Mouse (Mus musculus): ENCODE measurements at regions not wholly inside any gene's neighbourhood (a gene's known extent, or its start where the extent isn't known, plus 50 kb on each side); places are given as distances from the start of the nearest gene placed in this dataset. TPM values are rescaled to one million over a fixed set of nuclear protein-coding genes. Genes with fewer than 3 reads are reported as not detected.

- no peak for DNase-seq
- TF ChIP-seq CTCF (IDR thresholded peaks at IDR 0.05) = no peak
- no peak overlapping the region for H3K27ac ChIP-seq
- intact Hi-C loops (cut with DNase I) = no loop called here
- no peak overlapping the region for H3K4me3 ChIP-seq
Observed at GRCm38 (mm10) chr12:110204246-110204989, 74.5 kb upstream of the Dio3 start.

GRCm38 (mm10) chr12:110206271-110206670 lies 72.6 kb upstream of the Dio3 start:
- intact Hi-C loops (cut with DNase I) = no loop called here
- DNase-seq = no peak
- no peak overlapping the region for H3K4me3 ChIP-seq

GRCm38 (mm10) chr12:110206812-110207211 lies 72.1 kb upstream of the Dio3 start:
- intact Hi-C loops (cut with DNase I) = no loop called here
- Histone ChIP-seq H3K27ac (peak overlapping the region; percentile 28; the same call in 1 of the 2 replicates), H3K4me3 (no peak overlapping the region)
- no peak for TF ChIP-seq CTCF (IDR thresholded peaks at IDR 0.05)
- DNase-seq = peak; percentile 29

More at GRCm38 (mm10) chr12:110206271-110206670, 72.6 kb upstream of the Dio3 start:
- no peak overlapping the region for H3K27ac ChIP-seq
- TF ChIP-seq CTCF (IDR thresholded peaks at IDR 0.05) = no peak

GRCm38 (mm10) chr12:110207246-110207852 lies 71.5 kb upstream of the Dio3 start:
- H3K4me3 ChIP-seq = no peak overlapping the region
- TF ChIP-seq CTCF (IDR thresholded peaks at IDR 0.05) = no peak
- intact Hi-C loops (cut with DNase I) = no loop called here
- no peak for DNase-seq
- H3K27ac ChIP-seq = peak overlapping the region; percentile 28; the same call in 1 of the 2 replicates

- Histone ChIP-seq H3K27ac (no peak overlapping the region), H3K4me3 (no peak overlapping the region)
- TF ChIP-seq CTCF (IDR thresholded peaks at IDR 0.05) = no peak
- intact Hi-C loops (cut with DNase I) = no loop called here
- DNase-seq = no peak
Observed at GRCm38 (mm10) chr12:110212716-110213115, 66.2 kb upstream of the Dio3 start.

GRCm38 (mm10) chr12:110214833-110215232 lies 64.0 kb upstream of the Dio3 start:
- TF ChIP-seq CTCF (IDR thresholded peaks at IDR 0.05) = no peak
- Histone ChIP-seq H3K27ac (no peak overlapping the region), H3K4me3 (no peak overlapping the region)
- DNase-seq = no peak
- intact Hi-C loops (cut with DNase I) = no loop called here

GRCm38 (mm10) chr12:110215311-110215710 lies 63.6 kb upstream of the Dio3 start:
- no peak for TF ChIP-seq CTCF (IDR thresholded peaks at IDR 0.05)
- H3K4me3 ChIP-seq = no peak overlapping the region
- no peak overlapping the region for H3K27ac ChIP-seq
- intact Hi-C loops (cut with DNase I) = no loop called here
- DNase-seq = no peak

- no peak for DNase-seq
- Histone ChIP-seq H3K27ac (no peak overlapping the region), H3K4me3 (no peak overlapping the region)
- no peak for TF ChIP-seq CTCF (IDR thresholded peaks at IDR 0.05)
- intact Hi-C loops (cut with DNase I) = no loop called here
Observed at GRCm38 (mm10) chr12:110219750-110220149, 59.1 kb upstream of the Dio3 start.

GRCm38 (mm10) chr12:110220516-110220915 lies 58.4 kb upstream of the Dio3 start:
- H3K27ac ChIP-seq = no peak overlapping the region
- no peak for DNase-seq
- TF ChIP-seq CTCF (IDR thresholded peaks at IDR 0.05) = no peak
- intact Hi-C loops (cut with DNase I) = no loop called here
- no peak overlapping the region for H3K4me3 ChIP-seq

- no peak overlapping the region for H3K4me3 ChIP-seq
- no peak for TF ChIP-seq CTCF (IDR thresholded peaks at IDR 0.05)
- DNase-seq = no peak
- intact Hi-C loops (cut with DNase I) = no loop called here
- H3K27ac ChIP-seq = no peak overlapping the region
Observed at GRCm38 (mm10) chr12:110221184-110221583, 57.7 kb upstream of the Dio3 start.

- no peak for TF ChIP-seq CTCF (IDR thresholded peaks at IDR 0.05)
- Histone ChIP-seq H3K27ac (no peak overlapping the region), H3K4me3 (no peak overlapping the region)
- no peak for DNase-seq
- intact Hi-C loops (cut with DNase I) = no loop called here
Observed at GRCm38 (mm10) chr12:110221679-110222078, 57.2 kb upstream of the Dio3 start.

- Histone ChIP-seq H3K4me3 (no peak overlapping the region), H3K27ac (no peak overlapping the region)
- intact Hi-C loops (cut with DNase I) = no loop called here
- DNase-seq = peak; percentile 45
- TF ChIP-seq CTCF (IDR thresholded peaks at IDR 0.05) = no peak
Observed at GRCm38 (mm10) chr12:110224250-110224649, 54.6 kb upstream of the Dio3 start.

GRCm38 (mm10) chr12:110228011-110228411 lies 50.9 kb upstream of the Dio3 start:
- intact Hi-C loops (cut with DNase I) = no loop called here
- no peak overlapping the region for H3K4me3 ChIP-seq
- DNase-seq = no peak
- TF ChIP-seq CTCF (IDR thresholded peaks at IDR 0.05) = no peak
- no peak overlapping the region for H3K27ac ChIP-seq

Small RNA genes in the stretch of these regions (microRNA-seq; reads per million reads assigned to microRNA genes)
- not detected for gene Gm24321
- gene Gm25252 = not detected
- gene Gm25750 = not detected
- gene Gm27379 = not detected
- not detected for gene Gm44322
- 107 reads per million, percentile 44 among the genes with 10 or more reads in this experiment for gene Mir1193
- not detected for gene Mir1197
- gene Mir134 = 46.2 reads per million, percentile 30 among the genes with 10 or more reads in this experiment
- 413 reads per million, percentile 65 among the genes with 10 or more reads in this experiment for gene Mir154
- not detected for gene Mir299a
- not detected for gene Mir299b
- 112 reads per million, percentile 45 among the genes with 10 or more reads in this experiment for gene Mir300
- 2.2 reads per million for gene Mir3072
- gene Mir323 = 33.2 reads per million, percentile 24 among the genes with 10 or more reads in this experiment
- gene Mir329 = 220 reads per million, percentile 57 among the genes with 10 or more reads in this experiment
- gene Mir369 = 589 reads per million, percentile 70 among the genes with 10 or more reads in this experiment
- gene Mir376a = not detected
- 54.9 reads per million, percentile 32 among the genes with 10 or more reads in this experiment for gene Mir376b
- gene Mir376c = 670 reads per million, percentile 71 among the genes with 10 or more reads in this experiment
- gene Mir377 = 54.9 reads per million, percentile 32 among the genes with 10 or more reads in this experiment
- gene Mir379 = 2,595 reads per million, percentile 84 among the genes with 10 or more reads in this experiment
- gene Mir380 = not detected
- gene Mir381 = 162 reads per million, percentile 52 among the genes with 10 or more reads in this experiment
- 736 reads per million, percentile 73 among the genes with 10 or more reads in this experiment for gene Mir382
- gene Mir409 = not detected
- gene Mir410 = 24.6 reads per million, percentile 20 among the genes with 10 or more reads in this experiment
- 8,429 reads per million, percentile 91 among the genes with 10 or more reads in this experiment for gene Mir411
- gene Mir412 = 19.5 reads per million, percentile 17 among the genes with 10 or more reads in this experiment
- not detected for gene Mir453
- 62.9 reads per million, percentile 36 among the genes with 10 or more reads in this experiment for gene Mir485
- 1,941 reads per million, percentile 83 among the genes with 10 or more reads in this experiment for gene Mir487b
- 93.9 reads per million, percentile 42 among the genes with 10 or more reads in this experiment for gene Mir494
- gene Mir495 = 67.2 reads per million, percentile 36 among the genes with 10 or more reads in this experiment
- 39.0 reads per million, percentile 27 among the genes with 10 or more reads in this experiment for gene Mir496a
- not detected for gene Mir539
- gene Mir541 = 821 reads per million, percentile 74 among the genes with 10 or more reads in this experiment
- 78.8 reads per million, percentile 39 among the genes with 10 or more reads in this experiment for gene Mir543
- gene Mir544 = not detected
- not detected for gene Mir654
- 15.2 reads per million, percentile 13 among the genes with 10 or more reads in this experiment for gene Mir666
- 7.9 reads per million, percentile 3 among the genes with 10 or more reads in this experiment for gene Mir667
- 21.0 reads per million, percentile 18 among the genes with 10 or more reads in this experiment for gene Mir668
- gene Mir679 = 14.5 reads per million, percentile 12 among the genes with 10 or more reads in this experiment
- gene Mir758 = not detected
- gene Mir882 = not detected
